Mouse (Mus musculus) forelimb bud, embryonic 11.5 days (tissue): ENCODE data around the gene Net1.
"Not testable (repeated sequence)": the region's sequence is repeated elsewhere in the genome, so short reads cannot be mapped to it uniquely, and the experiment has no call there.

Experiments used
- DNase-seq: peaks from one replicate; pipeline ENCODE4 v3.0.0-alpha.2; 2012; ENCODE audit warnings: low read depth, low spot score

The Net1 gene

GRCm38 (mm10) chr13:3917571-3918311, at the start of gene Net1, which contains the start of gene Tubal3:
TSS of gene Net1 (minus strand) at chr13:3918220.
TSS of gene Tubal3 (plus strand) at chr13:3918274.
- peak; percentile 89 for DNase-seq

- no peak for DNase-seq
These were observed 33.3 kb upstream of the Net1 start for GRCm38 (mm10) chr13:3951198-3951914.

- DNase-seq = no peak
These were observed 31.5 kb upstream of the Net1 start for GRCm38 (mm10) chr13:3949477-3949876.

- no peak for DNase-seq
These were observed 29.2 kb upstream of the Net1 start for GRCm38 (mm10) chr13:3947267-3947666.

- no peak for DNase-seq
These were observed 27.2 kb upstream of the Net1 start, which contains the start of gene Ucn3 for GRCm38 (mm10) chr13:3945249-3945648. TSS of gene Ucn3 (minus strand) at chr13:3945349.

- DNase-seq = no peak
These were observed 26.7 kb upstream of the Net1 start for GRCm38 (mm10) chr13:3944699-3945098.

- no peak for DNase-seq
These were observed 8.0 kb upstream of the Net1 start for GRCm38 (mm10) chr13:3926046-3926445.

- DNase-seq = no peak
These were observed 7.6 kb upstream of the Net1 start for GRCm38 (mm10) chr13:3925632-3926031.

GRCm38 (mm10) chr13:3924483-3924882, 6.5 kb upstream of the Net1 start:
- DNase-seq = no peak

- DNase-seq = no peak
These were observed 4.5 kb downstream of the Net1 start for GRCm38 (mm10) chr13:3913504-3913903.

GRCm38 (mm10) chr13:3910356-3910755, 7.7 kb downstream of the Net1 start:
- no peak for DNase-seq

- DNase-seq = no peak
These were observed 9.8 kb downstream of the Net1 start for GRCm38 (mm10) chr13:3908262-3908661.

- no peak for DNase-seq
These were observed 10.8 kb downstream of the Net1 start for GRCm38 (mm10) chr13:3907151-3907696.

GRCm38 (mm10) chr13:3899301-3899700, 18.7 kb downstream of the Net1 start:
- DNase-seq = no peak

GRCm38 (mm10) chr13:3898202-3898601, 19.8 kb downstream of the Net1 start:
- not testable (repeated sequence) for DNase-seq

- peak; percentile 76 for DNase-seq
These were observed 21.1 kb downstream of the Net1 start for GRCm38 (mm10) chr13:3896913-3897312.

- DNase-seq = no peak
These were observed 22.0 kb downstream of the Net1 start for GRCm38 (mm10) chr13:3896032-3896431.

- no peak for DNase-seq
These were observed 22.5 kb downstream of the Net1 start for GRCm38 (mm10) chr13:3895397-3895980.

- no peak for DNase-seq
These were observed 23.5 kb downstream of the Net1 start for GRCm38 (mm10) chr13:3894549-3894948.

GRCm38 (mm10) chr13:3893126-3893734, 24.8 kb downstream of the Net1 start:
- peak; percentile 91 for DNase-seq

GRCm38 (mm10) chr13:3892601-3893000, 25.4 kb downstream of the Net1 start:
- no peak for DNase-seq
